Mouse (Mus musculus) monocyte, adult 59 days (primary cell): Measurements from ENCODE around the gene Diaph2. TPM values are rescaled to one million over a fixed set of nuclear protein-coding genes. Genes with fewer than 3 reads are reported as not detected.

ENCODE experiments used
- total RNA-seq, 2 experiments: library from RNA; stranded (reverse); gene quantifications; one replicate each; pipeline ENCODE4 v1.2.4; 2023

Gene Diaph2
- 10 to 100 TPM; 83.9 to 93.1 TPM for total RNA-seq

DNA sequence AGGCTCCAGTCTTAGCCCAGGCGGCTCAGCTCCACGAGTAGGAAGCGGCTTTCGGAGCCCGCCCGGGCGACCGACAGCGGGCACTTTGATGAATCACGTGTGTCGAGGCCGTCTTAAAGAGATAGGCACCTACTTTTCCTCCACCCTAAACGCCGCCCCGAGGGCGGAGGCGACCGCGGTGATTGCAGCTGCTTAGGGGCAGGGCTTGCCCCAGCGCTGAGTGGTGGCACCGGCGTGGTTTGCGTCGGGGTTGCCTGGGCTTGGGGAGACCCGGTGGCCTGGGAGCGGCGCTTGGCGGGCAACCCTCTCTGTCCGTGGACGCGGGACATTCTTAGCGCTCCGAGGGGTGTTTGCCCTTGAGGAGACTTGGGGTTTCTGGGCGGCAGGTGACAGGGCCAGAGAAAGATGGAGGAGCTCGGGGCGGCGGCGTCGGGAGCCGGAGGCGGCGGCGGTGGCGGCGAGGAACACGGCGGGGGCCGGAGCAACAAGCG is at the start of gene Diaph2:
TSS of gene Diaph2 (plus strand) at position 172 of the 491 bp plus-strand sequence.

